Mouse (Mus musculus): Measurements from ENCODE around the gene Zfp932. TPM values are rescaled to one million over a fixed set of nuclear protein-coding genes. Genes with fewer than 3 reads are reported as not detected.
"Not testable (repeated sequence)": the region's sequence is repeated elsewhere in the genome, so short reads cannot be mapped to it uniquely, and the experiment has no call there.

Gene Zfp932
- polyA plus RNA-seq (2012; rRNA removed) = 45.0 and 47.0 TPM in 2 replicates

DNA sequence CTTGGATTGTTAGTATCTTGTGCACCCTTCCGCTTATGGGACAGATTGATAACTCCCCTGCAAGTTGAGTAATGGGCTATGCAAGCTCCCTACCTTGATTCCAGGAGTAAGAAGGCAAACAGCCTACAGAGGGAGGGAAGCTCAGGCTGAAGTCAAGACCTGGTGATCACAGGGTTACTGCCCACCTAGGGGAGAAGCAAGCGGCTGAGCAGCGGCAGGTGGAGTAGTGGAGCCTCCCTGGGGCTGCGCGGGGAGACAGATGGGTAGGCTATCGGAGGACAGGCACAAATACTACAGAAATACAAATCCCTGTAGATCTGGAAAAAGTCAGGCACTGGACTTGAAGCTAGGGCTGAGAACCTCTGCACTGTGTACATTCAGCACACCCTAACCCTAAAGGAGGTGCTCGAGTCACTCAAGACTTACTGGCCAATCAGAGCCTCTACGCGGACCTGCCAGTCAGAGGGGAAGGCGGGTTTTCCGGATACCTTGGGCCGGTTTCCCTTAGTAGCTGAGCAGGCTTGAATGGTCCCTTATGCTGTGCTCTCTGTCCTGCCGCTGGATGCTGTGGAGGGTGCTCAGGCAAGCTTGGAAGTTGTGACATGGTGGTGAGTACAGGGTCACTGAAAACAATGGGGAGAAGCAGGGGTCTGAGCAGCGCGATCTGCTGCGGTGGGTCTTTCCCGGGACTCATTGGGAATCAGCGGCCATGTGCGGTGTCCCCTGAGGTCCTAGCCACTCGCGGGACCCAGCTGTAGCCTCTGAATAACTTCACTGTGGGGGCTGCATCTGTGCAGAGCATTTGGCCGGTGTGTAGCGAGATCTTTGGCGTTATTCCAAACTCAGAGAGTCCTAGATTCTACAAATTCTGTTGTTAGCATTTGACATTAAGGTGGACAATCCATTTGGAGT lies at the start of gene Zfp932:
Gene Zfp932 (plus strand): TSS at position 496 of the 912 bp plus-strand sequence.
- H3K4me3 ChIP-seq (ENCODE audit: insufficient read depth, low read length); H3K27ac ChIP-seq (ENCODE audit: insufficient read depth, low read length); H3K4me1 ChIP-seq (ENCODE audit: control insufficient read depth, insufficient read depth, low read length): not testable (repeated sequence)

DNA sequence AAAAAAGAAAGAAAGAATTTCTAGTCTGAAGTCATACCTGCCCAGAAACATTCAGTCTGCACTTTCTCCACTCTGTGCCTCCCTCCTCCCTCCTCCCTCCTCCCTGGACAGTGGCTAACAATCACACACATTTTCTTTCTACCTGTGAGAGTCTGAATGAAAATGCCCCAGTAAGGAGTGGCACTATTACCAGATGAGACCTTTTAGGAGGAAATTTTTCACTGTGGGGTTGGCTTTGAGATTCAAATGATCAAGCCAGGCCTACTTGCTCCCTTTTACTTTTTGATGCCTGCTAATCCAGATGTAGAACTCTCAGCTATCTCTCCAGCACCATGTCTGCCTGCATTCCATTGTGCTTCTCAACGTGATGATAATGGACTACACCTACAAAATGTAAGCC lies 46.0 kb upstream of the Zfp932 start:
- H3K4me3 ChIP-seq (ENCODE audit: insufficient read depth, low read length) = no peak overlapping the region
- TF ChIP-seq POLR2A (IDR thresholded peaks at IDR 0.05; ENCODE audit: extremely low read depth, insufficient read depth, low read length) = no peak
- no peak for TF ChIP-seq CTCF (IDR thresholded peaks at IDR 0.05; ENCODE audit: extremely low read depth, insufficient read depth, low read length)
- no peak overlapping the region for H3K27ac ChIP-seq (ENCODE audit: insufficient read depth, low read length)
- H3K4me1 ChIP-seq (ENCODE audit: control insufficient read depth, insufficient read depth, low read length) = no peaks in the 10 kb centered on the region

DNA sequence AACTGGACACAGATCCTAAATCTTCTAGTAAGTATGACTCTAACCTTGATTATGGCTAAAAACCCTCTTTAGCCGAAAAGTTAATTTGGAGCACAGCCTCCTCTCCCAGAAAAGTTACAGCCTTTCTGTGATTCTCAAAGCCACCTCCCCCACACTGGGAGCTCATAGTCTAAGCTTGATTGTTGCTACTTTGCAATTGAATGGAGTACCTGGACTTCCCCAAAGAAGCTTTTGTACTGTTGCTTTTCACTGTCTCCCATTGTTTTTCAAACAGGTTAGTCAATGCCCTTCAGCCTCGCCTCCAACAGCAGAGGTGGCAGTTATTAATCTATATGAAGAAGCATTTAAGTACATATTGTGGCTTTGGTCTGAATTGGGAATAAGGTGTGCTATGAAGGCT lies 15.6 kb upstream of the Zfp932 start:
- not testable (repeated sequence) for H3K27ac ChIP-seq (ENCODE audit: insufficient read depth, low read length); H3K4me1 ChIP-seq (ENCODE audit: control insufficient read depth, insufficient read depth, low read length); H3K4me3 ChIP-seq (ENCODE audit: insufficient read depth, low read length)

DNA sequence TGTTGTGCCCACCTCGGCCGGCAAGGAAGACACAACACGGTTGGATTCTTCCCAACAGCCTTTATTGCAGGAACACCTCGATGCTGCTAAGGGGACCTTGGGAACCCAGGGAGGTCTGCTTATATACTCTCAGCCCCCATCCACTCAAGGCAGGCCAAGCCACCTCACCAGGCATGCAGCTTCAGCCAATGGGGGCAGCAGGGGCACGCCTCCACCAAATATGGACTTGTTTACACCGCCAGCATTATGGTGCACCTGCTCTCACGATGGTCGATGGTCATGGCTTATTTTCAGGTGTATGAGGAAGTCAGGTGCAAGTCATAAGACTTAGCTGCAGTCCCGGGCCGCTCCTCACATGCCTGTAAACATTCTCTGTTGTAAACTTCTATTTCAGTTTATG lies 860 bp upstream of the Zfp932 start:
- H3K4me3 ChIP-seq (ENCODE audit: insufficient read depth, low read length); H3K4me1 ChIP-seq (ENCODE audit: control insufficient read depth, insufficient read depth, low read length); H3K27ac ChIP-seq (ENCODE audit: insufficient read depth, low read length): not testable (repeated sequence)

DNA sequence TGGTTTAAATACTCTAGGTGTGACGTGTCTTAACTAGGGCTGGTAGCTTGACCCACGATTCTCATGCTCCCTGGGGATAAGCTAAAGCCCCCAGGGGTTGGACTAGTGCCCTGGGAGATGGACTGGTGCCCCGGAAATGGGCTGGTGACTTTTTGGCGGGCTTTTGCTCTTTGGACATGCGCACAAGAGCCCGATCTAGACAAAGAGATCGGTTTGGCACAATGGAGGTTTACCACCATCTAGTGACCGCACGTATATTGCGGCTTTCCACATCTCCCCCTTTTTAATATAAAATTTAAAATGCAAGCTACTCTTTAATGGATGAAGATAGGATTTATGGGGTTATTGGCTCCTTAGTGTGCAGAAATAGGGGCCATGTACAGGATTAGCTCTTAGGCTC lies 19.5 kb downstream of the Zfp932 start:
- H3K27ac ChIP-seq (ENCODE audit: insufficient read depth, low read length); H3K4me3 ChIP-seq (ENCODE audit: insufficient read depth, low read length); H3K4me1 ChIP-seq (ENCODE audit: control insufficient read depth, insufficient read depth, low read length): not testable (repeated sequence)

DNA sequence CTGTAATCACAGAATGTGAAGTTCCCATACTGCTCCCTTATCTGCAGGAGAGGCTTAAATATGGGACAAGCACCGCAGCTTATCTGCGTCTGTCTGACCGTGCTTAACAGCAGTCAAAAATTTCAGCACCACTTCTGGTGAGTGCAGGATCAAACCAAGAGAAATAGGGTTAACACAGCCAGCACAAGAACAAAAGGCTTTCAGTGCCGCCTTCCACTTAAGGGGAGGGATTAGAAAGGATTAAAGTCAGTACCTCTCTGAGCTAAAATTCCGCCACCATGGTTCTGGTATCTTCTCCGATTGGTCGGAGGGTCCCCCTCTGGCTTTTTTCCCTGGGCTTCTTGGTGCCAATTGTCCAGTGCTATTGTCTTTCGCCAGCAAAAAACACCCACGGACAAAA lies 27.0 kb downstream of the Zfp932 start:
- no peaks in the 10 kb centered on the region for H3K4me1 ChIP-seq (ENCODE audit: control insufficient read depth, insufficient read depth, low read length)
- TF ChIP-seq POLR2A (IDR thresholded peaks at IDR 0.05; ENCODE audit: extremely low read depth, insufficient read depth, low read length) (no peak), CTCF (IDR thresholded peaks at IDR 0.05; ENCODE audit: extremely low read depth, insufficient read depth, low read length) (no peak)
- no peak overlapping the region for H3K27ac ChIP-seq (ENCODE audit: insufficient read depth, low read length)
- H3K4me3 ChIP-seq (ENCODE audit: insufficient read depth, low read length) = no peak overlapping the region

DNA sequence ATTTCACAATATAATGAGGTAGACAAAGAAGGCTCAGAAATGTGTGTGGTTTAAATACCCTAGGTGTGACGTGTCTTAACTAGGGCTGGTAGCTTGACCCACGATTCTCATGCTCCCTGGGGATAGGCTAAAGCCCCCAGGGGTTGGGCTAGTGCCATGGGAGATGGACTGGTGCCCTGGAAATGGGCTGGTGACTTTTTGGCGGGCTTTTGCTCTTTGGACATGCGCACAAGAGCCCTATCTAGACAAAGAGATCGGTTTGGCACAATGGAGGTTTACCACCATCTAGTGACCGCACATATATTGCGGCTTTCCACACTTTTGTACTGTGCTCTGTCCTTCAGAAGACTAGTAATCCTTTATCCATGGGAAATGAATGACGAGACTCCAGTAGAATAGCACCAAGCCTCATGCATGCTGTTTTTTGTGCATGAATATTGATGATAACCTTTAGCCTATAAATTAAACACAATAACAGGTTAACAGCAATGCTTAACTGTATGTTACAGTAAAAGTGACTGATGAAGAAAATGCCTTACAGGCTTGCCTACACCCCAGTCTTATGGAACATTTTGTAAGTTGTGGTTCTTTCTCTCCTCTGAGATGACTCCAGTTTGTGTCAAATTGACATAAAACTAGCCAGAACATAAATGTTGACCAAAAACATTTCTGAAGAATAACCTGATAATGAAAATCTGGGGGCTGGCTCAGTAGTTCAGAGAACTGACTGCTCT lies 27.5 kb downstream of the Zfp932 start:
- not testable (repeated sequence) for H3K4me3 ChIP-seq (ENCODE audit: insufficient read depth, low read length); H3K4me1 ChIP-seq (ENCODE audit: control insufficient read depth, insufficient read depth, low read length); H3K27ac ChIP-seq (ENCODE audit: insufficient read depth, low read length)
- peak; percentile 34; the same call in 1 of the 2 replicates for TF ChIP-seq CTCF (IDR thresholded peaks at IDR 0.05; ENCODE audit: extremely low read depth, insufficient read depth, low read length)

DNA sequence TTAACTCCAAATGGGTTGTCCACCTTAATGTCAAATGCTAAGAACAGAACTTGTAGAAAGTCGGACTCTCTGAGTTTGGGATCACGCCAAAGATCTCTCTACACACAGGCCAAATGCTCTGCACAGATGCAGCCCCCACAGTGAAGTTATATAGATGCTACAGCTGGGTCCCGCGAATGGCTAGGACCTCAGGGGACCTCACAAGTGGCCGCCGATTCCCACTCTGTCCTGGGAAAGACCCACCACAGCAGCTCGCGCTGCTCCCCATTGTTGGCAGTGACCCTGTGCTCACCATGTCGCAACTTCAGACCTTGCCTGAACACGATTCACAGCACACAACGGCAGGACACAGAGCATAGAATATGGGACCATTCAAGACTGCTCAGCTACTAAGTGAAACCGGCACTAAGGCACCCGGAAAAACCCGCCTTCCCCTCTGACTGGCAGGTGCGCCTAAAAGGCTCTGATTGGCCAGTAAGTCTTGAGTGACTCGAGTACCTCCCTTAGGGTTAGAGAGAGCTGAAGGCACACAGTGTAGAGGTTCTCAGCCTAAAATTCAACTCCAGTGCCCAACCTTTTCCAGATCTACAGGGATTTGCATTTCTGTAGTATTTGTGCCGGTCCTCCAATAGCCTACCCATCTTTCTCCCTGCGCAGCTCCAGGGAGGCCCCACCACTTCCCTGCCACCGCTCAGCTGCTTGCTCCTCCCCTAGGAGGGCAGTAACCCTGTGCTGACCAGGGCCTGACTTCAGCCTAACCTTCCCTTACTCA lies 61.5 kb downstream of the Zfp932 start:
- H3K27ac ChIP-seq (ENCODE audit: insufficient read depth, low read length) = peak overlapping the region; percentile 83
- H3K4me1 ChIP-seq (ENCODE audit: control insufficient read depth, insufficient read depth, low read length) = no peaks in the 10 kb centered on the region
- H3K4me3 ChIP-seq (ENCODE audit: insufficient read depth, low read length) = peak overlapping the region; percentile 93
- TF ChIP-seq CTCF (IDR thresholded peaks at IDR 0.05; ENCODE audit: extremely low read depth, insufficient read depth, low read length) (no peak), POLR2A (IDR thresholded peaks at IDR 0.05; ENCODE audit: extremely low read depth, insufficient read depth, low read length) (0 out of 2 replicates have a peak, but pooled peaks have one; percentile 29)

Other genes with a start within 250 kb of the Zfp932 start
- 1.6 and 1.9 TPM in 2 replicates for gene 4930522L14Rik, start 244.6 kb upstream of the Zfp932 start, polyA plus RNA-seq (2012; rRNA removed)
- 0.09 TPM in 1 of 2 replicates, not detected in the other for gene Gm15446, start 73.1 kb upstream of the Zfp932 start, polyA plus RNA-seq (2012; rRNA removed)
- gene Gm17655, start 76.0 kb downstream of the Zfp932 start, polyA plus RNA-seq (2012; rRNA removed) = 1.4 and 1.7 TPM in 2 replicates
- 0.77 and 0.93 TPM in 2 replicates for gene Gm35315, start 97.9 kb downstream of the Zfp932 start, polyA plus RNA-seq (2012; rRNA removed)
- gene Plcxd1, start 103.4 kb downstream of the Zfp932 start, polyA plus RNA-seq (2012; rRNA removed) = 18.6 and 20.3 TPM in 2 replicates
- 155 and 164 TPM in 2 replicates for gene Gtpbp6, start 111.7 kb downstream of the Zfp932 start, polyA plus RNA-seq (2012; rRNA removed)
- gene Zfp605, start 113.6 kb downstream of the Zfp932 start, polyA plus RNA-seq (2012; rRNA removed) = 6.8 and 6.9 TPM in 2 replicates
- gene Chfr, start 139.3 kb downstream of the Zfp932 start, polyA plus RNA-seq (2012; rRNA removed) = 76.7 and 93.4 TPM in 2 replicates
- gene Golga3, start 180.2 kb downstream of the Zfp932 start, polyA plus RNA-seq (2012; rRNA removed) = 19.6 and 20.6 TPM in 2 replicates
- 16.8 and 17.5 TPM in 2 replicates for gene Ankle2, start 234.5 kb downstream of the Zfp932 start, polyA plus RNA-seq (2012; rRNA removed)